Mouse (Mus musculus): ENCODE results near the gene Abcc4. TPM values are rescaled to one million over a fixed set of nuclear protein-coding genes. Genes with fewer than 3 reads are reported as not detected.

Gene Abcc4
- polyA plus RNA-seq, 1 experiment from 2014 or later = 2.8 TPM

DNA sequence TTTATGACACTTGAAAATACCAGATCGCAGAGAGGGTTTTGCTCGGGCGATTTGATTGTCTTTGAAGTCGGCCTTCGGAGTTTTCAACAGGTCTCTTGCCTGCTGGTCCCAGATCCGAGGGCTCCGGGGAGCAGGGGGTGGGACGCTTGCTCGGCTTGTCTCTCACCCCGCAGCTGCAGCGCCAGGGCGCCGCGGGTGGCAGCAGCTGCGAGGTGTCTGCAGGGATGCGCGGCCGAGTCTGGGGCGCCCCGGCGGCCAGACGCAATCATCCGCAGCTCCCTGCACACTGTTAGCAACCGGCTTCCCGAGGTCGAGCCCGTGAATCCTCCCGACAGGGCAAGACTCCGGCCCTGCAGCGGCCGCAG, 269.2 kb downstream of the Abcc4 start:
- no peak overlapping the region for H3K27ac ChIP-seq (ENCODE audit: low read depth)
- 1% methylated on average over 31 of the region's 31 CpGs for WGBS
- H3K4me3 ChIP-seq (ENCODE audit: low read depth, low read length) = peak overlapping the region; percentile 44
- no peak for TF ChIP-seq CTCF (IDR thresholded peaks at IDR 0.05; ENCODE audit: low read depth)
- DNase-seq (peak; percentile 64), ATAC-seq (ENCODE audit: insufficient read depth) (peak; percentile 75)
- H3K4me1 ChIP-seq (ENCODE audit: insufficient read depth) = no peaks in the 10 kb centered on the region
- H3K4me2 ChIP-seq = peak overlapping the region; percentile 87
- no peaks in the 10 kb centered on the region for H3K9me3 ChIP-seq (ENCODE audit: low read depth, low read length)
- no peaks in the 10 kb centered on the region for H3K36me3 ChIP-seq (ENCODE audit: insufficient read depth)
- no peak overlapping the region; the same call in 1 of the 2 replicates for H3K9ac ChIP-seq
- peaks cover 72% of the 10 kb centered on the region for H3K27me3 ChIP-seq (ENCODE audit: insufficient read depth, low read length)

DNA sequence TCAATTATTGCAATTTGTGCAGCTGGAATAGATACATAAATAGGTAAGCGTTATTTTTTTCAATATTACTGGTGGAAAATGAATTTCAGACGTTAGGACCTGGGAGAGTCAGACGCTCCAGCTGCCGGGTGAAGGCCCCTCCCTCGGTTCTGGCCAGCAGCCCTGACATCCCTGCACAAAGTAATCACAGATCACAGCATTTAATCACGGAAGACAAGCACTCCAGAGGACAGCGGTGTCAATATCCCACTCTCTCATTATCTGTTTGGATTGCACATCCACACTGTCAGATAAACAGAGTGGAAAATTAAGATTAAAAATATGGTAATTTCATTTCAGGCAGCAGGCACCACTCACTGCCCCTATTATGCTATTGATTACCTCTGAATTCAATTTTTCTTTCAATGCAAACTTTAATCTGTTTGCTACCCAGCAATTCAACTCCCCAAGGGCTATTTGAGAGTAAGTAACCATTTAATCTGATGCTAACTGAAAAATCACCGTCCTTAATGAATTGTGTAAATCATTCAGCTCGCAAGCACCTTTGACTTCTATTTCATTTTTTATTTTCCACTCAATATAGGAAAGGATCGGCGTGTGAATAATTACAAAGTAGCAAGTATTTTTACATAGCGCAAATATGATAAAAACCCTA, 270.2 kb downstream of the Abcc4 start:
- ATAC-seq (ENCODE audit: insufficient read depth) (no peak), DNase-seq (no peak)
- H3K36me3 ChIP-seq (ENCODE audit: insufficient read depth) = no peaks in the 10 kb centered on the region
- TF ChIP-seq CTCF (IDR thresholded peaks at IDR 0.05; ENCODE audit: low read depth) = no peak
- H3K9me3 ChIP-seq (ENCODE audit: low read depth, low read length) = no peaks in the 10 kb centered on the region
- no peak overlapping the region for H3K9ac ChIP-seq
- H3K4me1 ChIP-seq (ENCODE audit: insufficient read depth) = no peaks in the 10 kb centered on the region
- WGBS = 27% methylated on average over 12 of the region's 12 CpGs
- H3K27me3 ChIP-seq (ENCODE audit: insufficient read depth, low read length) = peaks cover 63% of the 10 kb centered on the region
- no peak overlapping the region for H3K27ac ChIP-seq (ENCODE audit: low read depth)
- H3K4me2 ChIP-seq = no peak overlapping the region
- no peak overlapping the region for H3K4me3 ChIP-seq (ENCODE audit: low read depth, low read length)

DNA sequence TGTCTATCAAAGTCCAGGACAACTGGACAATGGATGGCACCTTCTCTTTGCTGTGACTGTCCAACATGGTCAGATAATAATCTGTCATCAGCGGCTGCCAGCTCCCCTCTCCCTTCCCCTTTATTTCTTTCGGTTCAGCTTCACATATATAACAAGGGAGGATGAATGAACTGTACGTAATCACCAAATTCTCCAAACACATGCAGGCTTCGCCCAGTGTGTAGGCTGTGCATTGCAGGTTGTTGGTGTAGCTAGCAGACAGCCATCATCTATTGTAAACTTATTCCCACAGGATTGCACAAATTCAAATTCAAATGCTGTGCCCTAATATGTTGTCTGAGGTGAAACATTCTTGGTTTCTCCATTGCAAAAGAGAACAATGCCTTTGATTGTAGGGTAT, 271.2 kb downstream of the Abcc4 start:
- no peak for TF ChIP-seq CTCF (IDR thresholded peaks at IDR 0.05; ENCODE audit: low read depth)
- DNase-seq (no peak), ATAC-seq (ENCODE audit: insufficient read depth) (no peak)
- Histone ChIP-seq H3K4me2 (no peak overlapping the region), H3K27me3 (ENCODE audit: insufficient read depth, low read length) (peaks cover 55% of the 10 kb centered on the region), H3K9ac (no peak overlapping the region), H3K4me1 (ENCODE audit: insufficient read depth) (no peaks in the 10 kb centered on the region), H3K36me3 (ENCODE audit: insufficient read depth) (no peaks in the 10 kb centered on the region), H3K4me3 (ENCODE audit: low read depth, low read length) (no peak overlapping the region), H3K9me3 (ENCODE audit: low read depth, low read length) (no peaks in the 10 kb centered on the region), H3K27ac (ENCODE audit: low read depth) (no peak overlapping the region)
- 71% methylated on average over 4 of the region's 4 CpGs for WGBS

DNA sequence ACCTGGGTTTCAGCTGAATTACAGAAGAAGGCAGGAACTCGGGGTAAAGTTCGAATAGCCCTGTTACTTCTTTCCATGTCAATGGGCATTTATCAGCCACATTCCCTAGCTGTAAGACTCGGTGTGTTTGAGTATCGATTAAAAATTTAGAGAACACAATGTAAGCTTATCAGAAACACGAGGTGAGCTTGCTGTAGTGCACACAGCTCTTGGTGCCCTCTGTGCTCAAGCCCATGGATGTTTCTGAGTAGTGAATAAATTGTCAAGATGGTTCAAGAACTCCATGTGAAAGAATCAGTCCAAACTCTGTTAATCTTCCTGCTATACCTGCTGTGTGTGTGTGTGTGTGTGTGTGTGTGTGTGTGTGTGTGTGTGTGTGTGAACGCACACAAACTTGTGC, 272.2 kb downstream of the Abcc4 start:
- no peak overlapping the region for H3K9ac ChIP-seq
- no peak overlapping the region for H3K4me2 ChIP-seq
- H3K4me3 ChIP-seq (ENCODE audit: low read depth, low read length) = no peak overlapping the region
- H3K27ac ChIP-seq (ENCODE audit: low read depth) = no peak overlapping the region
- H3K9me3 ChIP-seq (ENCODE audit: low read depth, low read length) = no peaks in the 10 kb centered on the region
- H3K36me3 ChIP-seq (ENCODE audit: insufficient read depth) = no peaks in the 10 kb centered on the region
- TF ChIP-seq CTCF (IDR thresholded peaks at IDR 0.05; ENCODE audit: low read depth) = no peak
- H3K27me3 ChIP-seq (ENCODE audit: insufficient read depth, low read length) = peaks cover 47% of the 10 kb centered on the region
- H3K4me1 ChIP-seq (ENCODE audit: insufficient read depth) = no peaks in the 10 kb centered on the region
- no peak for DNase-seq
- no peak for ATAC-seq (ENCODE audit: insufficient read depth)
- 63% methylated on average over 6 of the region's 6 CpGs for WGBS

Small RNAs within 50 kb of the gene (microRNA-seq; reads per million reads assigned to microRNA genes)
- gene Mir6391 (ENCODE audit: borderline number of aligned reads) = not detected

Other genes with a start within 250 kb of the Abcc4 start
- gene Cldn10, start 81.7 kb upstream of the Abcc4 start, polyA plus RNA-seq (2014; fragmentation: Nextera tagmentation; extraction: Ambion mirVana) = 46.3 and 51.2 TPM in 2 replicates
- gene Dzip1, start 219.2 kb upstream of the Abcc4 start, polyA plus RNA-seq (2014; fragmentation: Nextera tagmentation; extraction: Ambion mirVana) = 26.9 and 28.5 TPM in 2 replicates
- gene Dnajc3, start 231.8 kb upstream of the Abcc4 start, polyA plus RNA-seq (2014; fragmentation: Nextera tagmentation; extraction: Ambion mirVana) = 55.5 and 59.8 TPM in 2 replicates